ENCODE assay signal across 8 mouse cellular contexts in the genomic region with DNA sequence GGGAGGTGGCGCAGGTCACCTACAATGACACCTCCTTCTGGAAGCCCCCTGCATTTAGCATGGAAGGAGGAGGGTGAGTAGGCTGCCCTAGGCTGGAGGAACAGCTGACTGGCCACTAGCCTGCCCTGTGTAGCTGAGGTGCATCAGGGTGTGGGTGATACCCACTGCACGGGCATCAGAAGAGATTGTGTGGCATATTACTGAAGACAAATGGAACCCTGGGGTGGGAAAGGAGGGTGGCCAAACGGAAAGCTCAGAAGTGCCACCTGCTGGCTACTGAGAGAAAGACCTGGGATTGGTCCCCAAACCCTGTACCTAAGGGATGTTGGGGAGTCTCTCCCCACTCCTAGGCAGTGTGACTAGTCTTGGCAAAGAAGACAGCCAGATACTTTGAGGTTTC. TPM values are rescaled to one million over a fixed set of nuclear protein-coding genes. Genes with fewer than 3 reads are reported as not detected.
A peak's percentile ranks its signal among the peaks of the same experiment; 100 is the strongest.
DNase-seq lines count a peak whose midpoint lies in the region; ATAC-seq and TF ChIP-seq lines count a peak whose summit lies in the region.

No protein-coding gene starts in this region.

- no peak overlapping the region for H3K27ac ChIP-seq in cortical plate, adult 2 months (ENCODE audit: insufficient read depth, low read length)
- no peak overlapping the region for H3K27ac ChIP-seq in heart, embryonic 11.5 days (ENCODE audit: low read depth, low read length)
- no peak overlapping the region for H3K27ac ChIP-seq in kidney, embryonic 16.5 days (ENCODE audit: low read length)
- H3K27ac ChIP-seq in liver, embryonic 11.5 days (ENCODE audit: low read depth, low read length) = no peak overlapping the region

- peak; percentile 44 for DNase-seq in CD4-positive helper T cell, adult 2 months (ENCODE audit: low read depth, low spot score)
- peak; percentile 37 for DNase-seq in T-cell, adult 2 months (ENCODE audit: low spot score)
- DNase-seq in liver, embryonic 11.5 days (ENCODE audit: low spot score) = no peak
- DNase-seq in naive thymus-derived CD4-positive, alpha-beta T cell, adult 2 months (ENCODE audit: low read depth) = peak; percentile 70
- peak; percentile 78 for DNase-seq in thymus, postnatal 4 days

- no peak overlapping the region for H3K4me3 ChIP-seq in cortical plate, adult 2 months (ENCODE audit: insufficient read depth, low read length)
- no peak overlapping the region for H3K4me3 ChIP-seq in heart, embryonic 11.5 days (ENCODE audit: low read depth, low read length)
- no peak overlapping the region for H3K4me3 ChIP-seq in kidney, embryonic 16.5 days (ENCODE audit: low read length)
- H3K4me3 ChIP-seq in liver, embryonic 11.5 days (ENCODE audit: low read depth, low read length) = no peak overlapping the region

- TF ChIP-seq CTCF in cortical plate, adult 2 months (IDR thresholded peaks at IDR 0.05; ENCODE audit: extremely low read depth, insufficient read depth, low read length) = peak; percentile 63

- no peak overlapping the region for H3K9ac ChIP-seq in heart, embryonic 11.5 days (ENCODE audit: low read depth, low read length)
- no peak overlapping the region for H3K9ac ChIP-seq in kidney, embryonic 16.5 days (replicated peaks; ENCODE audit: low read length)
- no peak overlapping the region for H3K9ac ChIP-seq in liver, embryonic 11.5 days (ENCODE audit: low read depth, low read length)

- no peaks in the 10 kb centered on the region for H3K27me3 ChIP-seq in heart, embryonic 11.5 days (ENCODE audit: control insufficient read depth, insufficient read depth, low read length)
- peaks cover 3% of the 10 kb centered on the region; the same call in 1 of the 2 replicates for H3K27me3 ChIP-seq in kidney, embryonic 16.5 days (ENCODE audit: insufficient read depth, low read length)
- no peaks in the 10 kb centered on the region; the same call in 1 of the 2 replicates for H3K27me3 ChIP-seq in liver, embryonic 11.5 days (replicated peaks; ENCODE audit: control insufficient read depth, insufficient read depth, low read length)

- ATAC-seq in heart, embryonic 11.5 days (replicated peaks; ENCODE audit: insufficient number of reproducible peaks, low FRiP score, low TSS enrichment) = 0 out of 2 replicates have a peak, but pooled peaks have one; percentile 49
- ATAC-seq in kidney, embryonic 16.5 days (ENCODE audit: low FRiP score, low TSS enrichment) = peak; percentile 73; the same call in 1 of the 2 replicates
- ATAC-seq in liver, embryonic 11.5 days (replicated peaks; ENCODE audit: low FRiP score) = 0 out of 2 replicates have a peak, but pooled peaks have one; percentile 36

- no peaks in the 10 kb centered on the region for H3K9me3 ChIP-seq in heart, embryonic 11.5 days (replicated peaks; ENCODE audit: control insufficient read depth, low read length)
- no peaks in the 10 kb centered on the region for H3K9me3 ChIP-seq in kidney, embryonic 16.5 days (ENCODE audit: low read length)
- no peaks in the 10 kb centered on the region for H3K9me3 ChIP-seq in liver, embryonic 11.5 days (ENCODE audit: control insufficient read depth, low read length)

- WGBS in heart, embryonic 11.5 days (ENCODE audit: insufficient replicate concordance) = 21% methylated on average over 3 of the region's 3 CpGs
- WGBS in kidney, embryonic 16.5 days = 24% methylated on average over 3 of the region's 3 CpGs
- WGBS in liver, embryonic 11.5 days = 26% methylated on average over 3 of the region's 3 CpGs

- H3K4me1 ChIP-seq in cortical plate, adult 2 months (ENCODE audit: control insufficient read depth, insufficient read depth, low read length) = peaks cover 4% of the 10 kb centered on the region
- H3K4me1 ChIP-seq in heart, embryonic 11.5 days (ENCODE audit: control insufficient read depth, insufficient read depth, low read length) = no peaks in the 10 kb centered on the region
- H3K4me1 ChIP-seq in kidney, embryonic 16.5 days (ENCODE audit: insufficient read depth, low read length) = 0 out of 2 replicates have a peak, but pooled peaks cover 6% of the 10 kb centered on the region
- H3K4me1 ChIP-seq in liver, embryonic 11.5 days (replicated peaks; ENCODE audit: control insufficient read depth, insufficient read depth, low read length) = no peaks in the 10 kb centered on the region

- H3K36me3 ChIP-seq in heart, embryonic 11.5 days (ENCODE audit: control insufficient read depth, insufficient read depth, low read length) = no peaks in the 10 kb centered on the region
- H3K36me3 ChIP-seq in kidney, embryonic 16.5 days (ENCODE audit: insufficient read depth, low read length) = no peaks in the 10 kb centered on the region
- H3K36me3 ChIP-seq in liver, embryonic 11.5 days (ENCODE audit: control insufficient read depth, insufficient read depth, low read length) = no peaks in the 10 kb centered on the region

- no peak overlapping the region; the same call in 1 of the 2 replicates for H3K4me2 ChIP-seq in heart, embryonic 11.5 days
- H3K4me2 ChIP-seq in kidney, embryonic 16.5 days (replicated peaks; ENCODE audit: low read depth, low read length) = no peak overlapping the region; the same call in 1 of the 2 replicates
- H3K4me2 ChIP-seq in liver, embryonic 11.5 days = no peak overlapping the region

- TF ChIP-seq POLR2A in cortical plate, adult 2 months (IDR thresholded peaks at IDR 0.05; ENCODE audit: extremely low read depth, insufficient read depth, low read length) = no peak

RNA-seq across cellular contexts. Expression of a gene that starts 33.6 kb away (rescaled TPM):
- 19.0 and 21.0 TPM in 2 replicates for polyA plus RNA-seq in cortical plate, adult 2 months (2012; rRNA removed)
- polyA plus RNA-seq in heart, embryonic 11.5 days (2014; fragmentation: Nextera tagmentation; extraction: Ambion mirVana) = 54.3 and 55.4 TPM in 2 replicates
- polyA plus RNA-seq in kidney, embryonic 16.5 days (2015; fragmentation: Nextera tagmentation; extraction: Ambion mirVana) = 59.9 and 63.7 TPM in 2 replicates
- polyA plus RNA-seq in liver, embryonic 11.5 days (2014; fragmentation: Nextera tagmentation; extraction: Ambion mirVana) = 191 and 205 TPM in 2 replicates

RNA-seq across cellular contexts. Expression of a gene that starts 50.4 kb away (rescaled TPM):
- polyA plus RNA-seq in cortical plate, adult 2 months (2012; rRNA removed) = 36.2 and 40.3 TPM in 2 replicates
- 33.8 and 36.9 TPM in 2 replicates for polyA plus RNA-seq in heart, embryonic 11.5 days (2014; fragmentation: Nextera tagmentation; extraction: Ambion mirVana)
- 42.0 and 43.9 TPM in 2 replicates for polyA plus RNA-seq in kidney, embryonic 16.5 days (2015; fragmentation: Nextera tagmentation; extraction: Ambion mirVana)
- 42.2 and 45.9 TPM in 2 replicates for polyA plus RNA-seq in liver, embryonic 11.5 days (2014; fragmentation: Nextera tagmentation; extraction: Ambion mirVana)
